ENCODE assay signal across 31 mouse cellular contexts in the genomic region with DNA sequence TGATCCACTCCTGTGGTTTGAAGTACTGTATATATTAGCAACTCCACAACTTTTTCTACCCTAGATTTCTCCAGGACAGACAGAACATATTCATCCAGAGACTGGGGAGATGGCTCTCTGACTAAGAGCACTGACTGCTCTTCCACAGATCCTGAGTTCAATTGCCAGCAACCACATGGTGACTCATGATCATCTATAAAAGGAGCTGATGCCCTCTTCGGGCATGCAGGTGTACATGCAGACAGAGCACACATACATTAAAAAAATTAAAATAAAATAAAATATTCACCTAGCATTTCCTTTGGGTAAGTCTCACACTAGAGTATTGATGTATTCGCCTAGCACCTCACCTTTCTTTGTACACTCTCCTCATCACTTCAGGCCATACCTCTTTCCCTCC. TPM values are rescaled to one million over a fixed set of nuclear protein-coding genes. Genes with fewer than 3 reads are reported as not detected.
DNase-seq lines count a peak whose midpoint lies in the region; ATAC-seq and TF ChIP-seq lines count a peak whose summit lies in the region.
"Had no signal": no experiment of that assay in that cellular context is flagged by ENCODE, and none has a peak within 500 bp of the region (broad histone marks: within the 10 kb centered on the region; RNA-seq: fewer than 3 reads in every experiment).

No protein-coding gene starts in this region.

- no peak for ATAC-seq in intestine, postnatal 0 days
- ATAC-seq in intestine, embryonic 16.5 days: no peak
- ATAC-seq in hindbrain, embryonic 14.5 days (ENCODE audit: low FRiP score): no peak
- ATAC-seq: forebrain, embryonic 14.5 days; forebrain, postnatal 0 days; hindbrain, embryonic 16.5 days; intestine, embryonic 15.5 days had no signal

- H3K79me2 ChIP-seq in MEL (ENCODE audit: control insufficient read depth, insufficient read depth, low read length, poor library complexity): no peaks in the 10 kb centered on the region

- no peaks in the 10 kb centered on the region for H3K9me3 ChIP-seq in intestine, postnatal 0 days (ENCODE audit: control insufficient read depth)
- no peaks in the 10 kb centered on the region for H3K9me3 ChIP-seq in intestine, embryonic 16.5 days (ENCODE audit: control insufficient read depth, low read length)
- no peaks in the 10 kb centered on the region for H3K9me3 ChIP-seq in MEL (replicated peaks; ENCODE audit: insufficient read depth, low read length)
- no peaks in the 10 kb centered on the region for H3K9me3 ChIP-seq in hindbrain, embryonic 14.5 days (ENCODE audit: control insufficient read depth, low read length)
- H3K9me3 ChIP-seq: hindbrain, embryonic 12.5 days; intestine, embryonic 15.5 days had no signal

- no peak for TF ChIP-seq POLR2A in MEL (IDR thresholded peaks at IDR 0.05; ENCODE audit: control insufficient read depth in 1 of 2, insufficient read depth in 1 of 2, low read depth in 1 of 2, low read length in 2 of 2, poor library complexity in 1 of 2)

- H3K9ac ChIP-seq in intestine, postnatal 0 days (ENCODE audit: low read depth, low read length): no peak overlapping the region
- no peak overlapping the region for H3K9ac ChIP-seq in intestine, embryonic 16.5 days (ENCODE audit: low read depth, low read length)
- no peak overlapping the region for H3K9ac ChIP-seq in MEL (ENCODE audit: control insufficient read depth, low read depth, low read length, poor library complexity, severe bottlenecking)
- no peak overlapping the region for H3K9ac ChIP-seq in hindbrain, embryonic 14.5 days
- H3K9ac ChIP-seq: forebrain, postnatal 0 days; hindbrain, embryonic 12.5 days; intestine, embryonic 15.5 days had no signal

- H3K27ac ChIP-seq in intestine, postnatal 0 days (ENCODE audit: low read depth, low read length): no peak overlapping the region
- no peak overlapping the region for H3K27ac ChIP-seq in intestine, embryonic 16.5 days (ENCODE audit: low read length)
- no peak overlapping the region for H3K27ac ChIP-seq in MEL (ENCODE audit: control insufficient read depth, low read depth, low read length)
- no peak overlapping the region for H3K27ac ChIP-seq in hindbrain, embryonic 14.5 days
- H3K27ac ChIP-seq: hindbrain, embryonic 12.5 days; intestine, embryonic 15.5 days had no signal

- H3K27me3 ChIP-seq in intestine, postnatal 0 days (replicated peaks; ENCODE audit: control insufficient read depth, insufficient read depth, low read length): 0 out of 2 replicates have a peak, but pooled peaks cover 4% of the 10 kb centered on the region
- H3K27me3 ChIP-seq in intestine, embryonic 16.5 days (replicated peaks; ENCODE audit: control insufficient read depth, insufficient read depth, low read length): no peaks in the 10 kb centered on the region
- peaks cover 2 to 10% of the 10 kb centered on the region in 2 experiments for H3K27me3 ChIP-seq in MEL (ENCODE audit: control insufficient read depth in 1 of 2, insufficient read depth in 2 of 2, low read length in 2 of 2)
- H3K27me3 ChIP-seq in hindbrain, embryonic 14.5 days (ENCODE audit: control insufficient read depth, insufficient read depth, low read length): peaks cover 27% of the 10 kb centered on the region

- TF ChIP-seq EP300 in MEL (IDR thresholded peaks at IDR 0.05; ENCODE audit: low read depth in 1 of 2, low read length in 2 of 2): no peak

- peak; percentile 7 for TF ChIP-seq RAD21 in MEL (IDR thresholded peaks at IDR 0.05; ENCODE audit: low read depth, low read length)

- no peak overlapping the region for H3K4me3 ChIP-seq in intestine, postnatal 0 days (ENCODE audit: low read depth, low read length)
- no peak overlapping the region for H3K4me3 ChIP-seq in intestine, embryonic 16.5 days (ENCODE audit: low read length)
- H3K4me3 ChIP-seq in MEL (ENCODE audit: control insufficient read depth in 1 of 2, insufficient read depth in 1 of 2, low read depth in 2 of 2, low read length in 2 of 2): no peak overlapping the region
- H3K4me3 ChIP-seq in hindbrain, embryonic 14.5 days (replicated peaks; ENCODE audit: low read length): no peak overlapping the region
- H3K4me3 ChIP-seq: hindbrain, embryonic 12.5 days; intestine, embryonic 15.5 days had no signal

- no peaks in the 10 kb centered on the region for H3K36me3 ChIP-seq in intestine, postnatal 0 days (ENCODE audit: control insufficient read depth, insufficient read depth)
- H3K36me3 ChIP-seq in intestine, embryonic 16.5 days (ENCODE audit: control insufficient read depth, insufficient read depth, low read length): no peaks in the 10 kb centered on the region
- H3K36me3 ChIP-seq in MEL (ENCODE audit: control insufficient read depth in 1 of 2, insufficient read depth in 2 of 2, low read length in 2 of 2): no peaks in the 10 kb centered on the region
- no peaks in the 10 kb centered on the region for H3K36me3 ChIP-seq in hindbrain, embryonic 14.5 days (replicated peaks; ENCODE audit: control insufficient read depth, insufficient read depth)
- H3K36me3 ChIP-seq: hindbrain, embryonic 12.5 days; intestine, embryonic 15.5 days had no signal

- TF ChIP-seq CTCF in intestine, postnatal 0 days (IDR thresholded peaks at IDR 0.05; ENCODE audit: low read depth): peak; percentile 17; the same call in 1 of the 2 replicates
- peak in 1 of 3 experiments; percentile 16; a peak in 1 of 6 replicates for TF ChIP-seq CTCF in MEL (IDR thresholded peaks at IDR 0.05 in 2 of 3, conservative IDR thresholded peaks at IDR 0.05 in 1 of 3; ENCODE audit: control insufficient read depth in 1 of 3, insufficient read depth in 1 of 3, low read depth in 2 of 3, low read length in 3 of 3, poor library complexity in 1 of 3, severe bottlenecking in 1 of 3)

- 79% methylated on average over 2 of the region's 2 CpGs for WGBS in intestine, postnatal 0 days
- 81% methylated on average over 2 of the region's 2 CpGs for WGBS in intestine, embryonic 16.5 days
- WGBS in hindbrain, embryonic 14.5 days: 91% methylated on average over 2 of the region's 2 CpGs

- 0 out of 2 replicates have a peak, but pooled peaks cover 5% of the 10 kb centered on the region for H3K4me1 ChIP-seq in intestine, postnatal 0 days (replicated peaks; ENCODE audit: control insufficient read depth, insufficient read depth, low read length)
- H3K4me1 ChIP-seq in intestine, embryonic 16.5 days (ENCODE audit: control insufficient read depth, insufficient read depth, low read length): peaks cover 10% of the 10 kb centered on the region; the same call in 1 of the 2 replicates
- no peaks in the 10 kb centered on the region for H3K4me1 ChIP-seq in MEL (ENCODE audit: control insufficient read depth in 1 of 2, insufficient read depth in 2 of 2, low read length in 2 of 2)
- H3K4me1 ChIP-seq in hindbrain, embryonic 14.5 days (replicated peaks; ENCODE audit: control insufficient read depth, insufficient read depth, low read length): peaks cover 18% of the 10 kb centered on the region

- peak; percentile 58 for DNase-seq in 416B (ENCODE audit: low read depth)
- peak; percentile 19 for DNase-seq in MEL (ENCODE audit: low read depth, low spot score)
- DNase-seq in frontal cortex, postnatal 10 days (ENCODE audit: low spot score in 2 of 2): no peak
- no peak for DNase-seq in hindbrain, embryonic 14.5 days (ENCODE audit: low spot score)
- DNase-seq in natural killer cell, adult 2 months (ENCODE audit: low spot score in 2 of 2): no peak
- DNase-seq: adrenal gland, postnatal 10 days; adrenal gland, postnatal 36 days; cerebellum, adult 18-20 months; cerebellum, adult 9-10 months; cerebellum, postnatal 14 days; forebrain, postnatal 0 days; gastrocnemius, postnatal 25 days; kidney, adult 2 months had no signal

- H3K4me2 ChIP-seq in intestine, postnatal 0 days (replicated peaks; ENCODE audit: low read depth): no peak overlapping the region
- no peak overlapping the region for H3K4me2 ChIP-seq in intestine, embryonic 16.5 days (ENCODE audit: low read depth, low read length)
- H3K4me2 ChIP-seq in hindbrain, embryonic 14.5 days (replicated peaks): no peak overlapping the region
- H3K4me2 ChIP-seq: heart, embryonic 11.5 days; hindbrain, embryonic 12.5 days; intestine, embryonic 15.5 days had no signal

TF ChIP-seq in MEL, 35 proteins besides CTCF, POLR2A, EP300 and RAD21:
- no peak for TF ChIP-seq GATA1 (IDR thresholded peaks at IDR 0.05; ENCODE audit: low read depth, low read length)
- TF ChIP-seq TAL1 (IDR thresholded peaks at IDR 0.05; ENCODE audit: low read length): no peak
- no peak for TF ChIP-seq GABPA (IDR thresholded peaks at IDR 0.05; ENCODE audit: low read depth, low read length)
- 0 out of 2 replicates have a peak, but pooled peaks have one; percentile 10 for TF ChIP-seq SMC3 (IDR thresholded peaks at IDR 0.05; ENCODE audit: low read depth, low read length)
- no peak for TF ChIP-seq KAT2A (conservative IDR thresholded peaks at IDR 0.05; ENCODE audit: low read depth, low read length)
TF ChIP-seq in MEL: peak in this region for 1.

RNA-seq across cellular contexts. Expression of a gene that starts 4.2 kb away (rescaled TPM):
- polyA plus RNA-seq in intestine, postnatal 0 days (2015; fragmentation: Nextera tagmentation; extraction: Ambion mirVana): 32.6 and 36.4 TPM in 2 replicates
- polyA plus RNA-seq in intestine, embryonic 16.5 days (2015; fragmentation: Nextera tagmentation; extraction: Ambion mirVana): 23.0 and 24.8 TPM in 2 replicates
- total RNA-seq in MEL (2012; rRNA removed): not detected in 2 replicates
- polyA plus RNA-seq in MEL (2012; ENCODE audit: insufficient read depth in 1 of 2, insufficient read length in 2 of 2, low read depth in 1 of 2, low replicate concordance in 2 of 2, missing spikeins in 1 of 2): under 1 TPM in 1 of 2 experiments, not detected in 1; 0.06 TPM
- polyA plus RNA-seq in hindbrain, embryonic 14.5 days (2014; fragmentation: Nextera tagmentation; extraction: Ambion mirVana): not detected in 2 replicates
- total RNA-seq: CH12.LX; hematopoietic stem cell, adult 5-6 weeks had no signal
- polyA plus RNA-seq: C2C12; forebrain, embryonic 11.5 days had no signal

RNA-seq across cellular contexts. Expression of a gene that starts 50.7 kb away (rescaled TPM):
- polyA plus RNA-seq in intestine, postnatal 0 days (2015; fragmentation: Nextera tagmentation; extraction: Ambion mirVana): 2.0 and 2.1 TPM in 2 replicates
- 0.40 and 1.2 TPM in 2 replicates for polyA plus RNA-seq in intestine, embryonic 16.5 days (2015; fragmentation: Nextera tagmentation; extraction: Ambion mirVana)
- not detected in 2 replicates for total RNA-seq in MEL (2012; rRNA removed)
- polyA plus RNA-seq in MEL (2012; ENCODE audit: insufficient read depth in 1 of 2, insufficient read length in 2 of 2, low read depth in 1 of 2, low replicate concordance in 2 of 2, missing spikeins in 1 of 2): not detected
- not detected in 2 replicates for polyA plus RNA-seq in hindbrain, embryonic 14.5 days (2014; fragmentation: Nextera tagmentation; extraction: Ambion mirVana)
- total RNA-seq: adrenal gland, postnatal 10 days; adrenal gland, postnatal 36 days; CH12.LX; ES-E14; forebrain, postnatal 0 days; heart, adult 8-10 months; heart, postnatal 25 days; hematopoietic stem cell, adult 5-6 weeks had no signal
- polyA plus RNA-seq: C2C12; forebrain, embryonic 14.5 days; forebrain, postnatal 0 days; frontal cortex, adult 2 months; heart, embryonic 11.5 days; heart, embryonic 14.5 days; heart, postnatal 0 days; hindbrain, embryonic 12.5 days; hindbrain, embryonic 16.5 days; kidney, embryonic 14.5 days had no signal

Comparison
In these comparisons a context has a peak if more than half of its experiments do, and no peak if none do; other contexts are left out.
1. DNase-seq: peak in 416B (single experiment) and MEL (single experiment); none in frontal cortex, postnatal 10 days (0 of 2), hindbrain, embryonic 14.5 days (single experiment) and natural killer cell, adult 2 months (0 of 2).
2. RNA of a gene that starts 4.2 kb away (polyA plus RNA-seq): 32.6 to 36.4 TPM in intestine, postnatal 0 days and 23.0 to 24.8 TPM in intestine, embryonic 16.5 days; 0.06 TPM in MEL and not detected in hindbrain, embryonic 14.5 days; every median in the first group is over 10 times any median in the second.